Mouse (Mus musculus) bone marrow, adult 2 months (tissue): ENCODE results near the gene Slc5a11.

Experiments
- CTCF ChIP-seq: fragments of 200-500 bp; IDR thresholded peaks from 2 replicates; pipeline ENCODE4 v1.5.1; 2011; ENCODE audit warnings: low read length, control low read depth; ENCODE audit not compliant: control insufficient read depth, insufficient read depth
- POLR2A ChIP-seq: fragments of 200-500 bp; IDR thresholded peaks from 2 replicates; pipeline ENCODE4 v1.6.1; 2011; ENCODE audit warnings: low read depth, mild to moderate bottlenecking, control low read depth, low read length, borderline replicate concordance; ENCODE audit not compliant: control insufficient read depth

GRCm38 (mm10) chr7:123169618-123170017 lies 45.0 kb upstream of the Slc5a11 start:
- TF ChIP-seq CTCF, result no peak
- TF ChIP-seq POLR2A, result no peak
